Mouse (Mus musculus): ENCODE measurements at regions not wholly inside any gene's neighbourhood (a gene's known extent, or its start where the extent isn't known, plus 50 kb on each side); places are given as distances from the start of the nearest gene placed in this dataset.
A peak's percentile ranks its signal among the peaks of the same experiment; 100 is the strongest.

GRCm38 (mm10) chr9:50138341-50138978, 206.3 kb downstream of the Rpl10-ps3 start:
- DNase-seq (ENCODE audit: low read depth, low spot score), result peak; percentile 66

GRCm38 (mm10) chr9:50136636-50136985, 208.2 kb downstream of the Rpl10-ps3 start:
- no peak for DNase-seq (ENCODE audit: low read depth, low spot score)

- DNase-seq (ENCODE audit: low read depth, low spot score), result no peak
Measured at GRCm38 (mm10) chr9:50135939-50136635, 208.7 kb downstream of the Rpl10-ps3 start.

- DNase-seq (ENCODE audit: low read depth, low spot score), result peak; percentile 98
Measured at GRCm38 (mm10) chr9:50124241-50124640, 220.5 kb downstream of the Rpl10-ps3 start.

- no peak for DNase-seq (ENCODE audit: low read depth, low spot score)
Measured at GRCm38 (mm10) chr9:50120820-50121599, 223.8 kb downstream of the Rpl10-ps3 start.

- DNase-seq (ENCODE audit: low read depth, low spot score), result no peak
Measured at GRCm38 (mm10) chr9:50119412-50119811, 225.4 kb downstream of the Rpl10-ps3 start.

- no peak for DNase-seq (ENCODE audit: low read depth, low spot score)
Measured at GRCm38 (mm10) chr9:50118578-50118977, 226.2 kb downstream of the Rpl10-ps3 start.

GRCm38 (mm10) chr9:50106551-50106950, 238.2 kb downstream of the Rpl10-ps3 start:
- DNase-seq (ENCODE audit: low read depth, low spot score), result peak; percentile 28

GRCm38 (mm10) chr9:50102766-50103165, 242.0 kb downstream of the Rpl10-ps3 start:
- DNase-seq (ENCODE audit: low read depth, low spot score), result peak; percentile 53

GRCm38 (mm10) chr9:50101061-50101460, 243.7 kb downstream of the Rpl10-ps3 start:
- DNase-seq (ENCODE audit: low read depth, low spot score), result no peak

- DNase-seq (ENCODE audit: low read depth, low spot score), result no peak
Measured at GRCm38 (mm10) chr9:50090968-50091367, 253.8 kb downstream of the Rpl10-ps3 start.

GRCm38 (mm10) chr9:50089916-50090315, 254.9 kb downstream of the Rpl10-ps3 start:
- DNase-seq (ENCODE audit: low read depth, low spot score), result no peak

GRCm38 (mm10) chr9:50080205-50080604, 264.6 kb downstream of the Rpl10-ps3 start:
- no peak for DNase-seq (ENCODE audit: low read depth, low spot score)

- peak; percentile 50 for DNase-seq (ENCODE audit: low read depth, low spot score)
Measured at GRCm38 (mm10) chr9:50068576-50068975, 269.9 kb upstream of the Ncam1 start.

GRCm38 (mm10) chr9:50067729-50068225, 269.1 kb upstream of the Ncam1 start:
- no peak for DNase-seq (ENCODE audit: low read depth, low spot score)

- DNase-seq (ENCODE audit: low read depth, low spot score), result no peak
Measured at GRCm38 (mm10) chr9:50064505-50065229, 265.9 kb upstream of the Ncam1 start.

GRCm38 (mm10) chr9:50038231-50038630, 239.5 kb upstream of the Ncam1 start:
- no peak for DNase-seq (ENCODE audit: low read depth, low spot score)

- DNase-seq (ENCODE audit: low read depth, low spot score), result no peak
Measured at GRCm38 (mm10) chr9:50032322-50033158, 233.8 kb upstream of the Ncam1 start.

GRCm38 (mm10) chr9:50031318-50031717, 232.6 kb upstream of the Ncam1 start:
- DNase-seq (ENCODE audit: low read depth, low spot score), result no peak

GRCm38 (mm10) chr9:50029030-50029429, 230.3 kb upstream of the Ncam1 start:
- peak; percentile 49 for DNase-seq (ENCODE audit: low read depth, low spot score)

GRCm38 (mm10) chr9:50028573-50028972, 229.8 kb upstream of the Ncam1 start:
- DNase-seq (ENCODE audit: low read depth, low spot score), result no peak
